Mouse (Mus musculus) neural tube, embryonic 14.5 days (tissue): ENCODE results near the gene Scaf4. TPM values are rescaled to one million over a fixed set of nuclear protein-coding genes. Genes with fewer than 3 reads are reported as not detected.

Experiments
- ATAC-seq: fragments of 200-750 bp; cut with Nextera tagmentation; 2 replicates; pipeline ENCODE4 v1.8.0; 2017; ENCODE audit warnings: low read depth, mild to moderate bottlenecking, moderate TSS enrichment, moderate library complexity
- H3K27ac ChIP-seq: fragments of 300-500 bp; sonication (generic); 2 replicates; pipeline ENCODE4 v1.5.1; 2014; ENCODE audit warnings: low read depth, mild to moderate bottlenecking, control low read depth, low read length, moderate library complexity, mixed read lengths
- H3K27me3 ChIP-seq: fragments of 300-500 bp; sonication (generic); 2 replicates; pipeline ENCODE4 v1.6.1; 2014; ENCODE audit warnings: low read length; ENCODE audit not compliant: control insufficient read depth, insufficient read depth
- H3K36me3 ChIP-seq: fragments of 300-500 bp; sonication (generic); 2 replicates; pipeline ENCODE4 v1.6.1; 2014; ENCODE audit warnings: low read length, mixed read lengths; ENCODE audit not compliant: control insufficient read depth, insufficient read depth
- H3K4me1 ChIP-seq: fragments of 300-500 bp; sonication (generic); 2 replicates; pipeline ENCODE4 v1.6.1; 2014; ENCODE audit warnings: low read length; ENCODE audit not compliant: control insufficient read depth, insufficient read depth
- H3K4me2 ChIP-seq: fragments of 300-500 bp; sonication (generic); 2 replicates; pipeline ENCODE4 v1.6.1; 2014; ENCODE audit warnings: mild to moderate bottlenecking, low read depth, low read length, control low read depth
- H3K4me3 ChIP-seq: fragments of 300-500 bp; sonication (generic); 2 replicates; pipeline ENCODE4 v1.5.1; 2014; ENCODE audit warnings: low read depth, low read length, control low read depth, mixed read lengths
- H3K9ac ChIP-seq: fragments of 300-500 bp; sonication (generic); replicated peaks from 2 replicates; pipeline ENCODE4 v1.6.1; 2014; ENCODE audit warnings: low read depth, mild to moderate bottlenecking, control low read depth, low read length, mixed read lengths
- H3K9me3 ChIP-seq: fragments of 300-500 bp; sonication (generic); 2 replicates; pipeline ENCODE4 v1.6.1; 2016; ENCODE audit warnings: low read length; ENCODE audit not compliant: control insufficient read depth
- WGBS: fragments of 180-500 bp; shearing (Covaris S2); extraction: QIAGEN DNeasy Blood & Tissue Kit; methylation state at CpG from one replicate; pipeline ENCODE4 v1.1.7; 2014; 5-methylcytosine and 5-hydroxymethylcytosine counted together
- polyA plus RNA-seq: library from polyadenylated mRNA; unstranded; fragments of >200 nt; fragmentation: Nextera tagmentation; extraction: Ambion mirVana; gene quantifications from 2 replicates; pipeline ENCODE4 v1.2.1, GENCODE M21; 2014

Scaf4 gene
- polyA plus RNA-seq, 1 experiment from 2014 or later, result 23.9 TPM

GRCm38 (mm10) chr16:90280989-90281388 is 3.3 kb downstream of the Scaf4 start:
- ATAC-seq, result no peak
- H3K4me1 ChIP-seq, result peaks cover 19% of the 10 kb centered on the region
- 81% methylated on average over 5 of the region's 5 CpGs for WGBS

DNA sequence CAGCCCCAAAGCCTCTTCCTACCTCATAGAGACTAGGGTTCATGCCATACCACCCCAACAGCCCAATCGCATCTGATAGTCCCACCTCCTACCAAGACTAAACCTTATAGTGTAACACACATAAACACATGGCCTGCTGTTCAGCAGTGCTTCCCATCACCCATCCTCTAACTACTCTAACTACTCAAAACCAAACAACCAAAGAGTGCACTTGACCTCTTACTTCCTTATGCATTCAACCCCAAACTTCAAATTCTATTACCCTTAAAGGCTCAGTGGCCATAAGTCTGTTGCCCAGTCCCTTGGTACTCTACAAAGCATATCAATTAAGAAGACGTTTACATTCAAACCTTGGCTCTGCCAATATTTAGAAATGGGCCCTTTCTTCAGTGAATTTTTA is 3.8 kb downstream of the Scaf4 start:
- peaks cover 19% of the 10 kb centered on the region for H3K4me1 ChIP-seq

More at GRCm38 (mm10) chr16:90280989-90281388, 3.3 kb downstream of the Scaf4 start:
- no peak overlapping the region for H3K27ac ChIP-seq
- 0 out of 2 replicates have a peak, but pooled peaks cover 2% of the 10 kb centered on the region for H3K27me3 ChIP-seq
- H3K9me3 ChIP-seq, result no peaks in the 10 kb centered on the region
- no peak overlapping the region for H3K4me3 ChIP-seq
- no peaks in the 10 kb centered on the region for H3K36me3 ChIP-seq
- H3K9ac ChIP-seq, result no peak overlapping the region
- no peak overlapping the region for H3K4me2 ChIP-seq

DNA sequence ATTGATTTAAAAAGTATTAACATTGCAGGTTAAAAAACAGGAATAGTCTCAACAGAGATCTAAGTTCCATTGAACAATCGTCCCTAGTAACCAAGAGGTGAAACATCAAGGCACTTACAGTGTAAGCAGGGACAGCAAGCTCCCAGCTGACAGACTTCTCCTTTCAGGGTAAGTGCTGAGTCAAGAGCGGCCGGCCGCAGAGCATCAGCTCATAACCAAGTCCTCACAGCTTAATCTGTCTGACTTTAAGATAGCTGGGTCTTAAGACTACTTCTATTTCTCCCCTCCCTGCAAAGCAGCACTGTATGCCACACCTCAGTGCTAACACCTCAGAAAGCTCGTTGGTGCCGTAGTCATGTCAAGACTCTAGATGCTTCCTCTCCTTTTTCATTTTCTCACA is 5.2 kb downstream of the Scaf4 start:
- H3K36me3 ChIP-seq, result no peaks in the 10 kb centered on the region
- WGBS, result 74% methylated on average over 6 of the region's 6 CpGs
- no peak for ATAC-seq
- H3K4me1 ChIP-seq, result peaks cover 19% of the 10 kb centered on the region
- H3K9me3 ChIP-seq, result no peaks in the 10 kb centered on the region
- no peak overlapping the region for H3K4me2 ChIP-seq
- H3K27ac ChIP-seq, result no peak overlapping the region
- H3K9ac ChIP-seq, result no peak overlapping the region
- no peak overlapping the region for H3K4me3 ChIP-seq
- 0 out of 2 replicates have a peak, but pooled peaks cover 2% of the 10 kb centered on the region for H3K27me3 ChIP-seq

More for the DNA sequence above, 3.8 kb downstream of the Scaf4 start:
- Histone ChIP-seq H3K9me3 (no peaks in the 10 kb centered on the region), H3K9ac (no peak overlapping the region), H3K36me3 (no peaks in the 10 kb centered on the region), H3K4me2 (no peak overlapping the region), H3K4me3 (no peak overlapping the region), H3K27me3 (0 out of 2 replicates have a peak, but pooled peaks cover 2% of the 10 kb centered on the region), H3K27ac (no peak overlapping the region)
- no peak for ATAC-seq
- WGBS, result 74% methylated on average over 2 of the region's 2 CpGs

DNA sequence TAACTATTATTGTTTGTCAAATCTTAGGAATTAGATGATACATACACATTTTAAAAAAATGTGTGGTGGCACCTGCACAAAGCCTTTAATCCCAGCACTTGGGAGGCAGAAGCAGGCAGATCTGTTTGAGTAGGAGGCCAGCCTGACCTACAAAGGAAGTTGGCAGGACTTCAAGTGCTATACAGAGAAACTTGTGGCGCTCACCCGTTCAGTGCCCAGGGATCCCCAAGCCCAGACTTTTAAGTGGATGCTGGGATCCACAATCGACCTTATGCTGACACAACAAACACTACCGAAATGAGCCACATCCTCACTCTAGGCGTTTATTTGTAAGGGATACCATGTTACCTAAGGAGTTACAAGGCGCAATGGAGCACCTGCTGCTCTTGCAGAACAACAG is 8.8 kb downstream of the Scaf4 start:
- H3K9ac ChIP-seq, result no peak overlapping the region
- H3K36me3 ChIP-seq, result no peaks in the 10 kb centered on the region
- H3K27me3 ChIP-seq, result no peaks in the 10 kb centered on the region
- H3K4me1 ChIP-seq, result 0 out of 2 replicates have a peak, but pooled peaks cover 3% of the 10 kb centered on the region
- 87% methylated on average over 6 of the region's 6 CpGs for WGBS
- H3K4me2 ChIP-seq, result no peak overlapping the region
- H3K4me3 ChIP-seq, result no peak overlapping the region
- no peaks in the 10 kb centered on the region for H3K9me3 ChIP-seq
- ATAC-seq, result no peak
- H3K27ac ChIP-seq, result no peak overlapping the region

DNA sequence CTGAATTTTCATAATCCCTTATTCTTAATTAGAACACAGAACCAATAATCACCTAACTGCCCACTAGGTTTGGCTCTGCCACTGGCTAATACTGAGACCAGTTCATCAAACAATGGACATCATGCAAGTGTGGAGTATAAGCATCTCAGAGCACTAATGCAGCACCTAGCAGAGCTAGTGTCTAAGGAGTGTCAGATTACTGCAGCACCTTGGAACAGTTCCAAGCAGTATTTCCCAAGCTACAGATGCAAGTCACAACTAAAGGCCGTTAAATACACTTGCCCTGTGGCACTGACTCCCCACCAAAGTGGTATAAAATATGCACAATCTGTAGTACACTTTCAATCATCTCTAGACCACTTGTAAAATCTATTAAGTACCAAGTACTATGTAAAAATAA is 17.7 kb downstream of the Scaf4 start:
- 8% methylated on average over 1 of the region's 1 CpGs for WGBS
- no peak overlapping the region for H3K4me2 ChIP-seq
- H3K27me3 ChIP-seq, result no peaks in the 10 kb centered on the region
- ATAC-seq, result no peak
- H3K4me3 ChIP-seq, result no peak overlapping the region
- no peaks in the 10 kb centered on the region for H3K4me1 ChIP-seq
- H3K9ac ChIP-seq, result no peak overlapping the region
- no peaks in the 10 kb centered on the region for H3K36me3 ChIP-seq
- no peak overlapping the region for H3K27ac ChIP-seq
- no peaks in the 10 kb centered on the region for H3K9me3 ChIP-seq

DNA sequence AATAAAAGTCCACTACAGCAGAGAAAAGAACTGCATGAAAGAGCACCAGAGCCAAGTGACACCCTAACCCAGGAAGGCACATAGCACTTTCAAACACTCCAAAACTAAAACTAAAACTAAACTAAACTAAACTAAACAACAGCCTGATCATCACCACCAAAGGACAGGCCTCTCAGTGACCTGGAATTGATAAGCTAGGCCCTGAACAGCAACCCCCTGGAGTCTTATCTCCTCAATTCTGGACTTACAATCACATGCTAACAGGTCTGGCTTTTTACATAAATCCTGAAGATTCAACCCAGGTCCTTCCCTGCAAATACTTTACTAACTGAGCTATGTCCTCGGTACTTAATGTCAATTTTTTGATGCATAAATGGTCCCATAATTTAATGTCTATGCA is 19.2 kb downstream of the Scaf4 start:
- no peak for ATAC-seq

DNA sequence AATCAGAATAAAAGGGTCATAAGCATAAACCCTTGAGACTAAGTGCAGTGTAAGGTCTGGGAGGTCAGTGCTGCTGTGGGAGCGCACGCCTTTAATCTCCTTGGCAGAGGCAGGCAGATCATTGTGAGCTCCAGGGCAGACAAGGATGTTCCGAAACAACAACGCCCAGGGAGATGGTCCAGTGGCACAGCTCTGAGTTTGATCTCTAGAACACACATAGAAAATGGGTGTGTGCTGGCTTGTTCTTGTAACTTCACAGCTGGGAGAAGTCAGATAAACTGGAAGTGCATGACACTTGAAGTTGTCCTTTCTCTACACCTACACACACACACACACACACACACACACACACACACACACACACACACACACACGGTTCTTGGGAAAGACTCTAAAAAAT is 20.3 kb downstream of the Scaf4 start:
- 84% methylated on average over 5 of the region's 5 CpGs for WGBS
- H3K9ac ChIP-seq, result no peak overlapping the region

More for the DNA sequence above, 19.2 kb downstream of the Scaf4 start:
- H3K4me3 ChIP-seq, result no peak overlapping the region
- H3K27ac ChIP-seq, result no peak overlapping the region
- WGBS, result 94% methylated on average over 1 of the region's 1 CpGs
- H3K27me3 ChIP-seq, result no peaks in the 10 kb centered on the region
- no peaks in the 10 kb centered on the region; the same call in 1 of the 2 replicates for H3K36me3 ChIP-seq
- H3K9me3 ChIP-seq, result no peaks in the 10 kb centered on the region
- no peak overlapping the region for H3K9ac ChIP-seq
- no peaks in the 10 kb centered on the region for H3K4me1 ChIP-seq
- H3K4me2 ChIP-seq, result no peak overlapping the region

GRCm38 (mm10) chr16:90261791-90262190 is 22.5 kb downstream of the Scaf4 start:
- Histone ChIP-seq H3K36me3 (peaks cover 17% of the 10 kb centered on the region), H3K27me3 (no peaks in the 10 kb centered on the region), H3K4me3 (no peak overlapping the region), H3K27ac (no peak overlapping the region), H3K4me1 (no peaks in the 10 kb centered on the region), H3K9me3 (no peaks in the 10 kb centered on the region), H3K9ac (no peak overlapping the region), H3K4me2 (no peak overlapping the region)
- 97% methylated on average over 2 of the region's 2 CpGs for WGBS
- ATAC-seq, result no peak

More for the DNA sequence above, 20.3 kb downstream of the Scaf4 start:
- Histone ChIP-seq H3K36me3 (peaks cover 6% of the 10 kb centered on the region; the same call in 1 of the 2 replicates), H3K4me2 (no peak overlapping the region), H3K27ac (no peak overlapping the region), H3K4me1 (no peaks in the 10 kb centered on the region), H3K9me3 (no peaks in the 10 kb centered on the region), H3K4me3 (no peak overlapping the region), H3K27me3 (no peaks in the 10 kb centered on the region)
- ATAC-seq, result no peak

- Histone ChIP-seq H3K36me3 (peaks cover 21% of the 10 kb centered on the region), H3K4me2 (no peak overlapping the region), H3K4me1 (no peaks in the 10 kb centered on the region), H3K9ac (no peak overlapping the region), H3K27me3 (no peaks in the 10 kb centered on the region), H3K4me3 (no peak overlapping the region), H3K27ac (no peak overlapping the region), H3K9me3 (no peaks in the 10 kb centered on the region)
- no peak for ATAC-seq
- WGBS, result 94% methylated on average over 4 of the region's 4 CpGs
These were observed 24.2 kb downstream of the Scaf4 start for GRCm38 (mm10) chr16:90260097-90260496.
